In the genomic region with DNA sequence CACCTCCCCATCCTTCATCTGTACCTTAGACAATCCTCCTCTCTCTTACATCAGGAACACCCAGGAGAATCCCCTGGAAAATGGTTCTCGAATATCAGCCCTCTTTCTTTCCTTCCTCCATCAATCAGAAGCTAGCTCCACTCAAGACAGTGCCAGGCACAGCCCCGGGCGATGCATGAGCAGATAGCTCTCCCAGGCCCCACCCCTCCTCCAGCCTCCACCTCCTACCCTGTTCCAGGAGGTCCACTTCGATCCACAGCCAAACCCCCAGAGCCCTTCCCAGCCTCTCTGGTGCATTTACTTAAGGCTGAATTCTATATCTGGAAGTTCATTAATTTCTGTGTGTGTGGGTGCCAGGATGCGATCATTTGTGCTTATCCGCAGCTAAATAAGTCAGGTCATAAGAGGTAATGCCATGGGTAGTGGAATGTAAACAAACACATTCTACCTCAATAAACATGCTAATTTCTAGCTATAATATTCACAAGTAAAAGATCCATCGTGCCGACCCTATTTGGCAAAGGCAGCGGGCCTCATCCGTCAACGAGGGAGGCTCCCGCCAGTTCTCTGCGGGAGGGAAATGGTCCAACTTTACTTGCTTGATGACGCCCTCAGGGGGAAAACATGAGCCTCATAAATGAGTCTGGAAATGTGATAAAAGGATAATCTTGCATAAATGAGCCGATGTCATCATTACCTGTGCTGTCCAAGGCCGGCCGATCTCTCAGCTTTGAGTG, we compare ENCODE assay signal across 26 mouse cellular contexts.
DNase-seq lines count a peak whose midpoint lies in the region; ATAC-seq and TF ChIP-seq lines count a peak whose summit lies in the region.
"Had no signal": no experiment of that assay in that cellular context is flagged by ENCODE, and none has a peak within 500 bp of the region (broad histone marks: within the 10 kb centered on the region; RNA-seq: fewer than 3 reads in every experiment).

No protein-coding gene starts in this region.

- no peak overlapping the region for H3K9ac ChIP-seq in intestine, embryonic 14.5 days (ENCODE audit: low read length)
- no peak overlapping the region for H3K9ac ChIP-seq in intestine, postnatal 0 days (ENCODE audit: low read depth, low read length)
- H3K9ac ChIP-seq in neural tube, embryonic 12.5 days, result no peak overlapping the region
- H3K9ac ChIP-seq in neural tube, embryonic 14.5 days (replicated peaks; ENCODE audit: low read depth, low read length), result no peak overlapping the region
- H3K9ac ChIP-seq: embryonic facial prominence, embryonic 13.5 days; liver, embryonic 15.5 days; midbrain, embryonic 12.5 days had no signal

- no peak overlapping the region for H3K4me2 ChIP-seq in intestine, embryonic 14.5 days (ENCODE audit: low read length)
- no peak overlapping the region for H3K4me2 ChIP-seq in intestine, postnatal 0 days (replicated peaks; ENCODE audit: low read depth)
- H3K4me2 ChIP-seq in neural tube, embryonic 12.5 days (replicated peaks), result no peak overlapping the region
- no peak overlapping the region for H3K4me2 ChIP-seq in neural tube, embryonic 14.5 days (ENCODE audit: low read depth, low read length)
- H3K4me2 ChIP-seq: embryonic facial prominence, embryonic 13.5 days; liver, embryonic 15.5 days; midbrain, embryonic 12.5 days had no signal

- no peak for TF ChIP-seq CTCF in intestine, postnatal 0 days (IDR thresholded peaks at IDR 0.05; ENCODE audit: low read depth)

- H3K27ac ChIP-seq in intestine, embryonic 14.5 days (ENCODE audit: low read depth), result no peak overlapping the region
- H3K27ac ChIP-seq in intestine, postnatal 0 days (ENCODE audit: low read depth, low read length), result no peak overlapping the region
- H3K27ac ChIP-seq in neural tube, embryonic 12.5 days, result no peak overlapping the region
- H3K27ac ChIP-seq in neural tube, embryonic 14.5 days (ENCODE audit: low read depth, low read length), result no peak overlapping the region
- H3K27ac ChIP-seq: embryonic facial prominence, embryonic 13.5 days; heart, embryonic 10.5 days; limb, embryonic 10.5 days; liver, embryonic 15.5 days; midbrain, embryonic 12.5 days had no signal

- no peaks in the 10 kb centered on the region for H3K27me3 ChIP-seq in intestine, embryonic 14.5 days (replicated peaks; ENCODE audit: control insufficient read depth, insufficient read depth, low read length)
- H3K27me3 ChIP-seq in intestine, postnatal 0 days (replicated peaks; ENCODE audit: control insufficient read depth, insufficient read depth, low read length), result no peaks in the 10 kb centered on the region
- no peaks in the 10 kb centered on the region for H3K27me3 ChIP-seq in neural tube, embryonic 12.5 days (replicated peaks)
- H3K27me3 ChIP-seq in neural tube, embryonic 14.5 days (ENCODE audit: control insufficient read depth, insufficient read depth, low read length), result no peaks in the 10 kb centered on the region
- H3K27me3 ChIP-seq: CH12.LX; embryonic facial prominence, embryonic 13.5 days; liver, embryonic 15.5 days; midbrain, embryonic 12.5 days had no signal

- no peaks in the 10 kb centered on the region for H3K36me3 ChIP-seq in intestine, embryonic 14.5 days (ENCODE audit: control insufficient read depth, insufficient read depth, low read length)
- H3K36me3 ChIP-seq in intestine, postnatal 0 days (ENCODE audit: control insufficient read depth, insufficient read depth), result no peaks in the 10 kb centered on the region
- no peaks in the 10 kb centered on the region for H3K36me3 ChIP-seq in neural tube, embryonic 12.5 days
- H3K36me3 ChIP-seq in neural tube, embryonic 14.5 days (ENCODE audit: control insufficient read depth, insufficient read depth, low read length), result no peaks in the 10 kb centered on the region
- H3K36me3 ChIP-seq: embryonic facial prominence, embryonic 13.5 days; G1E; heart, embryonic 10.5 days; limb, embryonic 10.5 days; liver, embryonic 15.5 days; midbrain, embryonic 12.5 days had no signal

- ATAC-seq in intestine, embryonic 14.5 days (replicated peaks; ENCODE audit: low FRiP score, low TSS enrichment, low read depth), result peak; percentile 82
- no peak; the same call in 1 of the 2 replicates for ATAC-seq in intestine, postnatal 0 days
- ATAC-seq in neural tube, embryonic 12.5 days (ENCODE audit: low FRiP score, low read depth), result peak; percentile 50; the same call in 1 of the 2 replicates
- peak; percentile 57; the same call in 1 of the 2 replicates for ATAC-seq in neural tube, embryonic 14.5 days (ENCODE audit: low read depth)
- ATAC-seq in frontal cortex, adult (ENCODE audit: low TSS enrichment), result no peak
- ATAC-seq: activated CD4-positive, CD25-positive, alpha-beta regulatory T cell, adult 4 months; forebrain, embryonic 14.5 days; inflammation-experienced regulatory T-cells, adult 6 months; lung, postnatal 0 days had no signal

- WGBS in intestine, embryonic 14.5 days, result 55% methylated on average over 17 of the region's 17 CpGs
- 55% methylated on average over 17 of the region's 17 CpGs for WGBS in intestine, postnatal 0 days
- 65% methylated on average over 17 of the region's 17 CpGs for WGBS in neural tube, embryonic 12.5 days
- 41% methylated on average over 17 of the region's 17 CpGs for WGBS in neural tube, embryonic 14.5 days

- 0 out of 2 replicates have a peak, but pooled peaks cover 9% of the 10 kb centered on the region for H3K4me1 ChIP-seq in intestine, embryonic 14.5 days (replicated peaks; ENCODE audit: control insufficient read depth, insufficient read depth, low read length)
- H3K4me1 ChIP-seq in intestine, postnatal 0 days (replicated peaks; ENCODE audit: control insufficient read depth, insufficient read depth, low read length), result no peaks in the 10 kb centered on the region
- 0 out of 2 replicates have a peak, but pooled peaks cover 4% of the 10 kb centered on the region for H3K4me1 ChIP-seq in neural tube, embryonic 12.5 days
- H3K4me1 ChIP-seq in neural tube, embryonic 14.5 days (ENCODE audit: control insufficient read depth, insufficient read depth, low read length), result 0 out of 2 replicates have a peak, but pooled peaks cover 3% of the 10 kb centered on the region
- H3K4me1 ChIP-seq: liver, embryonic 15.5 days; midbrain, embryonic 12.5 days had no signal

- no peak for DNase-seq in intestine, embryonic 14.5 days (ENCODE audit: low spot score)
- DNase-seq in neural tube, embryonic 10.5 days (ENCODE audit: extremely low spot score, low spot score), result no peak
- DNase-seq in frontal cortex, postnatal 36 days (ENCODE audit: low spot score in 2 of 2), result no peak
- DNase-seq: adrenal gland, adult 8-10 months; B cell, adult 2 months; cerebellum, adult 18-20 months; cerebellum, postnatal 14 days; gastrocnemius, postnatal 10 days; heart, postnatal 4 days; kidney, postnatal 10 days; liver had no signal

- H3K9me3 ChIP-seq in intestine, embryonic 14.5 days (ENCODE audit: control insufficient read depth, low read length), result no peaks in the 10 kb centered on the region
- H3K9me3 ChIP-seq in intestine, postnatal 0 days (ENCODE audit: control insufficient read depth), result no peaks in the 10 kb centered on the region
- no peaks in the 10 kb centered on the region for H3K9me3 ChIP-seq in neural tube, embryonic 12.5 days
- H3K9me3 ChIP-seq in neural tube, embryonic 14.5 days (ENCODE audit: control insufficient read depth, low read length), result no peaks in the 10 kb centered on the region
- H3K9me3 ChIP-seq: embryonic facial prominence, embryonic 13.5 days; G1E; heart, embryonic 10.5 days; limb, embryonic 10.5 days; liver, embryonic 15.5 days; midbrain, embryonic 12.5 days had no signal

- H3K4me3 ChIP-seq in intestine, embryonic 14.5 days (ENCODE audit: low read depth, low read length), result no peak overlapping the region
- no peak overlapping the region for H3K4me3 ChIP-seq in intestine, postnatal 0 days (ENCODE audit: low read depth, low read length)
- no peak overlapping the region for H3K4me3 ChIP-seq in neural tube, embryonic 12.5 days
- H3K4me3 ChIP-seq in neural tube, embryonic 14.5 days (ENCODE audit: low read depth, low read length), result no peak overlapping the region
- H3K4me3 ChIP-seq: embryonic facial prominence, embryonic 13.5 days; heart, embryonic 10.5 days; limb, embryonic 10.5 days; liver, embryonic 15.5 days; midbrain, embryonic 12.5 days had no signal

Comparison
In these comparisons a context has a peak if more than half of its experiments do, and no peak if none do; other contexts are left out.
1. ATAC-seq: peak in intestine, embryonic 14.5 days (single experiment), neural tube, embryonic 12.5 days (single experiment) and neural tube, embryonic 14.5 days (single experiment); none in intestine, postnatal 0 days (single experiment) and frontal cortex, adult (single experiment).